Mouse (Mus musculus): ENCODE measurements at regions not wholly inside any gene's neighbourhood (a gene's known extent, or its start where the extent isn't known, plus 50 kb on each side); places are given as distances from the start of the nearest gene placed in this dataset.

DNA sequence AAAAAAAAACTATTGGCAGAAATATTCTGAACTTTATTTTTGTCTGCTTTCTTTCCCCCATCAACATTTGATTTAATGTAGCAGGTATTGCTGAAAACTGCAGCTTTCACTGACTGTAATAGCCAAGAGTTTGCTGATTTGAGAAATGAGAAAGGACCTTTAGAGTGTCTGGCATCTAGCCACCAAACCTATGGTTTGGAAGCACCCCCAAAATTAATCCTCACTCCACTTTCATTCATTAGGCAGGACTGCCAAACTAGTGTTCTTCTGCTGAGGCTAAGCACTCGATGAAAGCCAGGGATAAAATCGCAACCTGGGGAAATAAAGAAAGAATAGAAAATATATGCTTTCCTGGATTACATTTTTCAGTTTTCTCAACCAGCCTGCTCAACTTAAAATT, 320.4 kb downstream of the Atp6ap1l start:
- DNase-seq, result no peak

DNA sequence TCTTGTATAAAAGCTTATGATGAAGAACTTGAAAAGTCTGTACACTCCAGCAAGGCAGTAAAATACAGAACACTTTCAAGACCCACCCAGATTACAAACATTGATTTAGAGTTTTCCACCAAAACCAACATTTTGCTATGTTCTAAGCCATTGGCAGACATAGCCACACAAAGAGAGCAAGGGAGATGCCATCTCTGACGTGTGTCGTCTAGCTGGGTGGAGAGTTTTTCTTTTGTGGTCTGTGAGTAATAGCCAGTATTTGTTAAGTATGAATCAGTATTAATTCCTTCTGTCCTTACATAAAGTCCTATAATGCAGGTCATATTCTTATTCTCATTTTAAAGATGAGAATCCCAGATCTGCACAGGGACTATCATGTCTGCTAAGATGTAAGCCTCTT, 329.8 kb downstream of the Atp6ap1l start:
- no peak for DNase-seq

DNA sequence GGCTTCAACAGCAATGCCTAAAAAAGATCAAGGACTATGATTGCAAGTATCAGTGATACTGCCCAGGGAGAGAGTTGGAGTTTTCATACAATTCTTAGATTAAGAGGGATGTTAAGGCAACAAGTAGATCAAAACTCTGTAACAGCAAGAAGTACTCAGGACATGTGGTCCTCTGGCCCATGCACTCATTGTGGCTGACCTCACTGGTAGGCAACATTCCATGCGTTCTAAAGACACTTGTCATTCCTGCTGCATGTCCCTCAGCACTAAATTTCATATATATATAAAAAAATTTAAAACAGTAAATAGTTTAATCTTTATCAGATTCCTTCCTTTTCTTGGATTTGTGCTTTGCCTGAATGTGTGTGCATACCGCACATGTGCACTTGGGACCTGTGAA, 332.6 kb downstream of the Atp6ap1l start:
- DNase-seq, result no peak

DNA sequence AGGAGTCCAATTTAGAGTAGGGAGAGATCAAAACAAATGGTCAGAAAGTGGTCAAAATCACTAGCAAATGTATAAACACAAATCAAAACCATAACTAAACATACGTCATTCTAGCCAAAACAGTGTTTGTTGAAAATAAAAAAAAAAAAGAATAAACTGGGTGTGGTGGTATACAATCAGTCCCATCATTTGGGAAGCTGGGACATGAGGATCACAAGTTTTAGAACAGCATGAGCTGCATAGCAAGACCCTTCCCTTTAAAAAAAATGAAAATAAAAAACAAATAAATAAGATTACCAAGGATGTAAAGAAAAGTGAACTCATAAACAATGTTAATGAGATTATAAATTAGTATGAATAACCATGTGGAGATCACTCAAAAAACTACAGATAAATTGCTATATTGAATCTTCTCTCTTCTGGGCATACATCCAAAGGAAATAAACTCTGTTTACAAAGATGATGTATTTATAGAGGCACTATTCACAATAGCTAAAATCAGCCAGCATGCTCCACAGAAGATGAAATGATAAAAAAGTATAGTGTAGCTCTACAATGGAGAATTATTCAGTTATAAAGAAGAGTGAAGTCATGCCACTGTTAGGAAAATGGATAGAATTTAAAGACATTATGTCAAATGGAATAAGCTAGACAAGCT, 341.8 kb downstream of the Atp6ap1l start:
- no peak for DNase-seq

DNA sequence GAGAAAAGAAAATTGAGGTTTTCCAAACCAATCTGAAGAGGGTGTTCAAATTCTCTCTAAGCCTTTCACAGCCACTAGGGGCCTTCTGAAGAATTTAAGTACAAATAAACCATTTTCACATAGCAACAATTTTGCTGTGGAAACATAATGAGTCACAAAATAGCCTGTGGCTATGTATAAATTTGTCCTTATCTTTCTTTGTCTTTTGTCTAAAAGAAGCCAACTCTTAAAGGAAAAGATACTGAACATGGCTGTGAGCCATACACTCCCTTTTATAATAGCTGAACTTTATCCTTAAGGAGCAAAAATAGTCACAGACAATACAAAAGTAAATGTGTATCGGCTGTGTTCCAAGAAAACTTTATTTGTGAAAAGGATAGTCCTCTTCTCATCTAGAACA, 345.1 kb downstream of the Atp6ap1l start:
- DNase-seq, result no peak

DNA sequence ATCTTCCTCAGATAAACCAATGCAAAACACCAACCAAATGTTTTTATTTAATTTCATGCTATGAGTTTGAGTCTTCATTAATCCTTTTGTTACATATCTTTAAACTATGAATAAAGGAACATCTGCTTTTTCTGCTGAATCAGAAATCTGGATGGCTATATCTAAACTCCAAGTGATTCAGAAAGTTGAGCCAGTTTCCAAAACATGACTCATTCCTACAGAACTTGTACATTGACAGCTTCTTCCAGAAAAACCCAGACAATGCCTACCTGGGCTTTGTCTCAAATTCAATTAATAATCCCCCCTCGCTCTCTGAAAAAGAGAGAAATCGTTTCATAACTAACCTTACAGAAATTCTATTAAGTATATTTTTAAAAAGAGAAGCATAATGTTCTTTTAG, 345.7 kb downstream of the Atp6ap1l start:
- DNase-seq, result no peak

DNA sequence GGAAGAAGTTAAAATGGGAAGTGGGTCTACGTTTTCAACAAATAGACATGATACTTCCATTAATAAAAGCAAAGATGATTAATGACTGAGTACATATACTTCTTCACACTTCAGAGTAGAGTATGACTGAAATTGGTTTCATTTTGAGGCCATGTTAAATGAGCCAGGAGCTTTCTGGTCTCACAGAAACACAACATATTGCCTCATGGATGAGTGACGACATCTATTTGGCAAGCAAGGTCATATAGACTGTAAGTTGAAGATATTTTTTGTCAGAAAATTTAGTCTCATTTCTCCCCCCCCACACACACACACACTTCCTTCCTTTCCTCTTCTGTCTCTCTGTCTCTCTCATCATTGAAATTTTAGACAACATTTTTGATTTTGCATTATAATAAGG, 354.0 kb downstream of the Atp6ap1l start:
- no peak for DNase-seq

DNA sequence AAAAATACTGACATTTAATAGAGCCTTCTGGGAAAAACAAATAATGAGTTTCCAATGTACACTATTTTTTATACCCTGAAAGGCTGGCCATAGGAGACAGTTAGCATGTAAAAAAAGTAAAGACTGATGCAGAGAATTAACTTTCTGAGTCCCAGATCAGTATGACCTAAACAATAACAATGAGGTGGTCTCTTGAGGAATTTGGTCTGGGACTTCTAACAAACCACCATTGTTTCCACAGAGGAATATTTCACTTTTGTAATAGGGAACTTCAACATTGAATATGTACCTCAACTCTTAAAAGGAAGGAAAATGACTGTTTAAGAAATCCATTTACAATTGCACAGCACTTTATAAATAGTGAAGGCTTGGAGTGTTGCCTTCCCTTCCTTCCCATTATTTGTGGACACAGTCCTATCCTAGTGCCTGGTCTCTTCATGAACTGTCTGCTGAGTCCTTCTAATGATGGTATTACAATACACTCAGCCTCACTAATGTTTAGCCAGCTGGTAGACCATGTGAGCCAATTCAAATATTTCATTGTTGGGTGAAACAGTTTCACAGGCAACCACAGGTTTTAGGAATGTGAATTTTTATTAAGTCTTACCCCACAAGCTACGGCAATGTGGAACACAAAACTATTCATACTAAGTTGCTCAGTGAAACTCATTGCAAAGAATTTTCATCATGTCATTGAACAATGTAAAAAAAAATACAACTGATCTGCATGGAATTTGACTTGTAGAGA, 358.7 kb downstream of the Atp6ap1l start:
- no peak for DNase-seq

DNA sequence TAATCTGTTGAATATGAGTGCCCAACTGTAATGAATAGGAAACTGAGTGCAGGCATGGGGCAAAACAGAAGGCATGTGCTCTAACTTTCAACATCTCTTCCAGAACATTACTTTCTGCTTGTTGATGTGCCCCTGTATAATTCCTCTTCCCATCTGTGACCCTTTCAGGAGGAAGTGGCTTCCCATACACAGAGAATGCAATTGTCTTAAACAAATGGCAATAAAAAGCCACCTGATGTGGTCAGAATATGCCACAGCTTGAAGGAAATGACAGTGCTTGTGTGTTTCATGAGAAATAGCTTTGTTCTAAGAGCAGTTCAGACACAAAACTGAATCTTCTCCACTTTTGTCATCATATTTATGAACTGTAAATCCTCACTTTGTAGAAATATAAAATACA, 359.3 kb downstream of the Atp6ap1l start:
- DNase-seq, result no peak

DNA sequence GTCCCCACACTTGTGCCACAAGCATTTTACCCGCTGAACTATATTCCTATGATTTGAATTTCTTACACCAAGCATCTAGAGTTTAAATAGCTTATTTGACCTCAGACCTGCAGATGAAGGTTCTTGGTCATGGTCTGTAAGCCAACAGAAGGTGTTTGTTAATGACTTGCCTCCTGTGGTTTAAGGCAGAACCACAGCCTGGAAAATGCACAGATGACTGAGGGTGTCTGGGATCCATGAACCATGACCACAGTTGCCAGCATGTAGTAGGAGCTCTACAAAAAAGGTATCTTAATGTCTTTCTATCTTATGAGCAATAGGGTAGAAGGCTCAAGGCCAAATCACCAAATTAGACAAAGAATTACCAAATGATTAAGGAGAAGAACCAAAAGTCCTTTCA, 367.6 kb downstream of the Atp6ap1l start:
- no peak for DNase-seq

DNA sequence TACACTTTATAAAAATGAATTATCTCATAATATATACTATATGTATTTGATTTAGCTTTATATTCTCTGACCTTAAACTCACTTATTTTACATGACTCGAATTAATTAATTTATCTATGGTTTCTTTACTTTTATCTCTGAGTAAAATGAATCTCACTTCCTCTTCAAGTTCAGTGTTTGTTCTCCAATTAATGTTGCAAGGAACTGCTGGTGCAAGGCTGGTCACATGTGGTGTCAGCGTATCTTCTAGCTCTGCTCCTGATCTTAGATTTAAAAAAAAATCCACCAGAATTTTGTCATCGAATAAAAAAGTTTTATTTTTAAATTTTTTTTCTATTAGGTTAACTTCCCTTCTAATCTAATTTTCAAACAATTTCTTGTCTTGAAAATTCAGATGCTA, 378.2 kb downstream of the Atp6ap1l start:
- no peak for DNase-seq

DNA sequence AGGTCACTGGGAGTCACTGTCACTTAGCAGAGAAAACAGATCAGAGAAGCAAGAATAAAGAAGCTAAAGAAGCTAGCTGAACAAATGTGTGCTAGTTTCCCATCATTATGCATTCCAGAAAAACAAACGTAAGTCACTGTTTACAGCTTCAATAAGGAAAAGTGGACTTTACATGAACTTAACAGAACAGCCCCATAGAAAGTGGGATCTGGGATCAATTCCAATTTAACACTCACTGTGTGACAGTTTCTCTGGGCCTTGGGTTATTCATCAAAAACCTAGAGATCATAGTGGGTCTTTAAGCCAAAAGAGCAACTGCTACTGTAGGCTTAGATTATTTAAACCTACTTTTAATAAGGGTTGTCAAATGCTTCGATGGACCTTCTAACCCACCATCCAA, 379.4 kb downstream of the Atp6ap1l start:
- DNase-seq, result no peak

DNA sequence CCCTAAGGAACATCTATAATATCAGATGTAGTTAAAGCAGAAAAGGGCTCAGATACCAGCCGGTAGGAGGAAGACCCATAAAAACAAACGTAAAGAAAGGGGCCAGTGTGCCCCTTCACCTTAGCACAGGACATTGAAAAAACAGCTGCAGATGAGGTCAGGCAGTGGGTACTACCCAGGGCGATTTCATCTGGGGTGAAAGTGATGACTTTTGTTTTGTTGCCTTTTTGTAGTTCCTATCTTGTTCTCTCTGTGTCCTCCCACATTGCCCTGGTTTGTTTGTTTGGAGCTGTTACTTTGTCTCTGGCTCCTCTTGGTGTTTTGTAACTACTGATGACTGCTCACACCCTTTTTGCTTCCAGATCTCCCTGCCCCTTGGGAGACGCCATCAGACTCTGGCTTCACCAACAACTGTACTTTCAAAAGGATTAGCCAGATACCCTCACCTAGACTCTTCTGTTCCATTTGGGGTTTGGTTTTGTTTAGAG, 383.4 kb downstream of the Atp6ap1l start:
- DNase-seq, result peak; percentile 15 to 17

DNA sequence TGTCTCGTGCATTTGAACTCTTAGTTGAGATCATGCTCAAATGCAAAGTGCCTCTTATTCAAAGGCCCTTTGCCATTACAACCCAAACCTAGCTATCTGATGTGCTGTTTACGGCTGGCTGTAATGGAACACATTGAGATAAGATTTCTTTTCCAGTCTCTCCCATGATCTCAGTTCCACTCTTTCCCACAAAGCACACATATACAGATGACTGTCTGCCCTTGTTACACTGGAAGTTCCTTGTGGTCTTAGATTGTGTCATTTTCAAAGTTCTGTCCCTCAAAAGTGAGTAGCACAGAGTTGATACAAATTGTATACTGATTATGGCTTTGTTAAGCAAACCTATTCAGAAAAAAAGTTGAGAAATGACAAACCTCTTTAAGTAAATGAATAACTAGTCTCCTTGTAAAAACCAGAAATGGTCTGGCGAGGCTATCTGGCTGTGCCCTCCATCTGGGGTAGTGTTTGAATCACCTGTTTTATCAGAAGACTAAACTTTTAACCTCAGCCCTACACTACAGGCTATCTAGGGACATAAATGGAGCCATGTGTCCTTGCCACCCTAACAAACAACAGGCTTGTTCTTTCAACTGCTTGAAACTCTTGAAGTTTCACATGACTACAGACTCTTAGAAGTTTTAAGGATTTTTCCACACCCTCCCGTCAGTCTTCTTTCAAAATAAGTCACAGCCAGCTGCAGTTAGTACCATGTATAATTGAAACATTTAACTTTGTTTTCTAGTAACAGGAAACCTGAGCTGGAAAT, 384.0 kb downstream of the Atp6ap1l start:
- DNase-seq, result no peak

DNA sequence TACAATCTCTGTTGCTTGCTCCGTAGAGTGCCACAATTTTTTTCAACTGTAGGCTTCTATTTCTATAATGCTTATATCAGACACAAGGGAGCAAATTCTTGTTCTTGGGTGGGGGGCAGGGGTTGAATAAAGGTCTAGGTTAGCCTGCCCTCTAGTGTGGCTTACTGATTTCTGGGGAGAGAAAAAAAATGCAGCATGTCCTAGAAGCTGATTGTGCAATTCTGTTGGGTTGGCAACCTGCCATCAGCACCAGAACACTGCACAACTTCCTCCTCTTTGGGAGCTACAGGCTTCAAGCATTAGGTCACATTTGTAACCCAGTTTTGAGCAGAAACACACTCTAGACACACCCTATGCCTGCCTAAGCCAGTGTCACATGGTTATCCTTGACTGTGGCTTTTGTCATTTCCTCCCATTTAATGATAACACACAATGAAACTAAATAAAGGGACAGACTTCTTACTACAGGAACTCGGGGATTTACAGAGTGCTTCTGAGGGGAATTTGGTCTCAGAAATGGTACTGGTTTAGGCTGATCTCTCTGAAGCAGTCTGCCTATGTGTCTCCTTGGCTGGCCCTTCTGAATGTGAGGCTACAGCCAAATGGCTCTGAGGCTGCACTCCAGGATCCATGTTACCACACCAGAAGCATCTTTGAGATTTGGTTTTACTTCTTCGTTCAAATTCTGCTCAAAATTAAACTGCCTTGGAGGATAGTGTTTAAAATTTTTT, 389.2 kb downstream of the Atp6ap1l start:
- peak; percentile 90 to 94 for DNase-seq

DNA sequence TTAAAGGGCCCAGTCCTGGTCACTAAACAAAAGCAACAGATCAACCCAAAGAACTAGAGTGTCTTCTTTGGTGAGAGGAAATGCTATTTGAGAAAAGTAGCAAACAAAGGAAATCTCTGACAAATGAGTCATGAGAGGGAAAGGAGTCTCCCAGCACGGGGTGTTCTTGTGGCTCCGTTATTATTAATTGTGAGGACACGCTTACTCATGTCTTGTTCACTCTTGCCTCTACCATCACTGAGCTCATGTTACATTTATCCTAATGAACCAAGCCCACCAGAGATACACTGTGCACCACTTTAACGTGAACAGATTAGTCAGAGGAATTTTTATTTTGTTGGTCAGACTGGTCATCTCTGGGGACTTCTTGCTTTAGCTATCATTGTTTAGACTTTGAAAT, 391.3 kb downstream of the Atp6ap1l start:
- DNase-seq, result no peak

DNA sequence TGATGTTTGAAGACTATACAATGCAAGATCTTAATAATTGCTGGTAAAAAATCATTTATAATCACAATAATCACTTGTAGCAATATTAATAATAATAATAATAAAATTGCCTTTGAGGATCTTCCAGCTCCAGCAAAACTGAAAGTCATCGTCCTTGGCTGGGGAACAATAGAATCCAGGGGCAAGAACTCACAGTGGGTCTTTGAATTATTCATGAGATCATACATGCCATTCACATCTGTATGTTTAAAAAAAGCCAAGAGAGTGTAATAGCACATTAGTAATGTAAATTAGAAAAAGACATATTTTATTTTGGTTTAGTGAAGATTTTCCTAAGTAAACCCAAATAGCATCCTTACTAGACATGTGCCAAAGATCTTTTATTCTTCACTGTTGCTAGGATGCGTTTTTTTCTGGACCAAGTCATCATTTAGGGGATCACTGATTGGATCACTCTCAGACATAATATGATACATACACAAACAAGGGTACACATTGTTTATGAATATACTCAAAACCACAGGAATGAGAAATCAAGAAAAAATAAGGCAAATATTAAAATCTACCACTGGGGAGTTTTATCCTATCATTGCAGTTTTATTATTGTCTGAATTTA, 392.3 kb downstream of the Atp6ap1l start:
- DNase-seq, result no peak

DNA sequence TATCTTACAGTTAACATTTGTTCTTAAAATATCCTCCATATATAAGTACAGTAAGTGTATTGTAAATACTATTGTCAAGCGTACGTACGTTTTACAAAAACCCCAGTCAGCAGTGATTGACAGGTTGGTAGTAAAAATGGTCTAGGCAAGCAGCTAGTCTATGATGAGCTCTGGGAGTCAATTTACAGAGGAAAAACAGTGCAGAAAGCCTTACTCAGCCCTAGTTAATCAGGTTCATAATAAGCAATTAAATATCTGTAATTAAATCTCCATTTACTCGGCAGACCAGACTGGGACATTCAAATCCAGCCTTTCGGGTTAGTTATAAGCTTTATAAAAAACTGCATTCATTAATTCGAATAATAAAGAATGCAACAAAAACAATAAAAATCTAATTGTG, 394.7 kb downstream of the Atp6ap1l start:
- DNase-seq, result no peak

DNA sequence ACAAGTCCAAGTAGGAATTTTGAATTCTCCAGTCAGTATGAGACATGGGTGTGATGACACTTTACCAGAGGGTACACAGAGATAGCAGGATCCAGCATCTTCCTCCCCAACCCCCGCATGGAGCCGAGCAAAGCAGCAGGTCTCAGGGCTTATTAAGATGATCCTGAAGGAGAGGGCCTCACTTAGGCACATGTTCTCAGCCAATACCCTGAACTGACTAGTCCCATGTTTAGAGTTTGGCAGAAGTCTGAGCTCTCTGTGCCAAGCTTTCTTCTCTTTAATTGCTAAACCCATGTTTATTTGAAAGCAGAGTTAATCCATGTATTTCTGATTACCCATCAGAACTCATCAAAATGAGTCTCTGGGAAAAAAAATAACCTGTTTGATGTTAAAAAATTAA, 402.0 kb downstream of the Atp6ap1l start:
- DNase-seq, result no peak

DNA sequence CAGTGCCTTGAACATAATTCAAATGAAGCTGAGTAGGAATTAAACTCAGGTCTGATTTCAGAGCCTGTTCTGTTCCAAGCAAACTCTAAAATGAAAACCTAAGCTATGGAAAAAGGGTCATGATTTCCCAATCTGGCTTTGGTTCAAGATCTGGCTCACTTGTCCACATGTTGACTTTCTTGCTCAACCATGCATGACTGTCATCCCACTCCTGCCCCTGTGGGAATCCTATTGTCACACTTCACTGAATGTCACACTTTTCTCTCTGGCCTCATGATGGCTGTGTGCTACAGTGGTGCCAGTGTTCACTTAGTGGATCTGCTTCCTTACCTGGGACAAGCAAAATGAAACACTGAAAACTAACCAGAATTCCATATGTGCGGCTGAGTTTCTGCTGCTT, 403.0 kb downstream of the Atp6ap1l start:
- no peak for DNase-seq

DNA sequence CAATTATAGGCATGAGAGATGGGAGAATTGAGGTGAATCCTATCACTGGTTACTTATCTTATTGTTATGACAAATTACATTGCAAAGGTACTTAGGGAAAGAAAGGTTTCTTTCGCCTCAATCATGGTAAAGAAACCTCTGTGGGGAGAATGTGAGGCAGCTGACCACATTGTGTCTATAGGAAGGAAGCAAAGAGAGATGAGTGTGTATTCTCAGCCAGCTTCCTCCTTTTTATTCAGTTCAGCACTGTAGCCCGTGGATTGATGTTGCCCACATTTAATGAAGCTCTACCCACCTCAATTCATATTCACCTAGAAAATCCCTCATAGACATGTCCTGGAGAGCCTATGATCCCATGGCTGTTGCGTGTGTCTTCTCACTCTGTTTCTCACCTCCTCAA, 406.2 kb downstream of the Atp6ap1l start:
- DNase-seq, result no peak

DNA sequence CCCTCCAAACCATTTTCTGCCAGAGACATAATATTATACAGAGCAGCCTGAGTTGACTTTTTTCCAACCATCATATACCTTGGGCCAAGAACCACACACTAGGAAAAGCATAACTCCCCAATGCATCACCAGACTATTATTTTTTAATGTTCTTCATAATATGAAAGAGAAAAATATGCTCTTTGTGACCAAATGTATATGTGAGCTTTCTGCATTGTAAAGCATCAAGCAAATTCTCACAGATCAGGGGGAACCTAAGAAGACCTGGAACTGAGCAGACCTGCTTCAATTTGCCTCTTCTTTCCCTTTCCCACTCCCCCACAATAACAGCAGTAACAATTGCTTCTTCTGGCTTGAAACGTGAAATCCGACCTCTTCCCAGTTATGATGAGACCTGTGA, 407.6 kb downstream of the Atp6ap1l start:
- no peak for DNase-seq
